Mouse (Mus musculus) MEL (cell line): ENCODE measurements around the gene Plin4. TPM values are rescaled to one million over a fixed set of nuclear protein-coding genes. Genes with fewer than 3 reads are reported as not detected.

Source experiments
- DNase-seq: peaks from one replicate; pipeline ENCODE4 v3.0.0; 2011; ENCODE audit warnings: low read depth, low spot score
- H3K27ac ChIP-seq: 2 replicates; pipeline ENCODE4 v1.5.1; 2012; ENCODE audit warnings: low read depth, mild to moderate bottlenecking, control low read depth, low read length, moderate library complexity; ENCODE audit not compliant: control insufficient read depth
- H3K27me3 ChIP-seq, 2 experiments: fragments of 150-350 bp in 1 of 2; sonication (generic) in 1 of 2; 2 replicates each; pipeline ENCODE4 v1.6.1; 2012; ENCODE audit warnings: low read length in 2 of 2, mild to moderate bottlenecking in 2 of 2, improper control_type of control experiment in 1 of 2, moderate library complexity in 1 of 2; ENCODE audit not compliant: insufficient read depth in 2 of 2, control insufficient read depth in 1 of 2
- H3K36me3 ChIP-seq, 2 experiments: 2 replicates each; pipeline ENCODE4 v1.6.1; 2012 to 2014; ENCODE audit warnings: low read length in 2 of 2, improper control_type of control experiment in 1 of 2, inconsistent platforms in 1 of 2, mild to moderate bottlenecking in 1 of 2; ENCODE audit not compliant: insufficient read depth in 2 of 2, control insufficient read depth in 1 of 2
- H3K4me1 ChIP-seq, 2 experiments: fragments of 150-350 bp in 1 of 2; sonication (generic) in 1 of 2; 2 replicates each; pipeline ENCODE4 v1.6.1; 2012; ENCODE audit warnings: low read length in 2 of 2, improper control_type of control experiment in 1 of 2, mild to moderate bottlenecking in 1 of 2; ENCODE audit not compliant: insufficient read depth in 2 of 2, control insufficient read depth in 1 of 2
- H3K4me3 ChIP-seq, 2 experiments: fragments of 150-350 bp in 1 of 2; sonication (generic) in 1 of 2; 2 replicates each; pipeline ENCODE4 v1.5.1; 2012; ENCODE audit warnings: low read depth in 2 of 2, low read length in 2 of 2, mild to moderate bottlenecking in 2 of 2, moderate library complexity in 2 of 2, control low read depth in 1 of 2, improper control_type of control experiment in 1 of 2; ENCODE audit not compliant: control insufficient read depth in 1 of 2, insufficient read depth in 1 of 2
- H3K79me2 ChIP-seq: 2 replicates; pipeline ENCODE4 v1.6.1; 2012; ENCODE audit warnings: mild to moderate bottlenecking, low read length, moderate library complexity; ENCODE audit not compliant: control insufficient read depth, poor library complexity, insufficient read depth
- H3K9ac ChIP-seq: 2 replicates; pipeline ENCODE4 v1.6.1; 2012; ENCODE audit warnings: low read depth, mild to moderate bottlenecking, control low read depth, low read length, moderate library complexity; ENCODE audit not compliant: control insufficient read depth, poor library complexity, severe bottlenecking
- H3K9me3 ChIP-seq: fragments of 150-350 bp; sonication (generic); replicated peaks from 2 replicates; pipeline ENCODE4 v1.6.1; 2012; ENCODE audit warnings: mild to moderate bottlenecking, low read length, improper control_type of control experiment, moderate library complexity; ENCODE audit not compliant: insufficient read depth
- BHLHE40 ChIP-seq: IDR thresholded peaks from 2 replicates; pipeline ENCODE4 v1.6.1; 2012; ENCODE audit warnings: low read depth, mild to moderate bottlenecking, inconsistent platforms, low read length, improper control_type of control experiment, borderline replicate concordance
- CHD2 ChIP-seq: IDR thresholded peaks from 2 replicates; pipeline ENCODE4 v1.6.1; 2011; ENCODE audit warnings: low read length, improper control_type of control experiment
- ETS1 ChIP-seq: IDR thresholded peaks from 2 replicates; pipeline ENCODE4 v1.6.1; 2012; ENCODE audit warnings: low read depth, mild to moderate bottlenecking, inconsistent platforms, low read length, improper control_type of control experiment, moderate library complexity
- GABPA ChIP-seq: IDR thresholded peaks from 2 replicates; pipeline ENCODE4 v1.6.1; 2012; ENCODE audit warnings: low read depth, mild to moderate bottlenecking, inconsistent platforms, low read length, improper control_type of control experiment, moderate library complexity
- GATA1 ChIP-seq: IDR thresholded peaks from 2 replicates; pipeline ENCODE4 v1.6.1; 2011; ENCODE audit warnings: low read depth, low read length, improper control_type of control experiment
- JUND ChIP-seq: IDR thresholded peaks from 2 replicates; pipeline ENCODE4 v1.6.1; 2011; ENCODE audit warnings: low read depth, mild to moderate bottlenecking, improper control_type of control experiment, low read length
- KAT2A ChIP-seq: conservative IDR thresholded peaks from 2 replicates; pipeline ENCODE4 v1.6.1; 2012; ENCODE audit warnings: low read depth, low read length, improper control_type of control experiment, inconsistent platforms
- MAFK ChIP-seq: IDR thresholded peaks from 2 replicates; pipeline ENCODE4 v1.6.1; 2011; ENCODE audit warnings: low read depth, mild to moderate bottlenecking, low read length, improper control_type of control experiment, borderline replicate concordance
- MAX ChIP-seq: IDR thresholded peaks from 2 replicates; pipeline ENCODE4 v1.6.1; 2011; ENCODE audit warnings: low read length, improper control_type of control experiment
- MXI1 ChIP-seq: IDR thresholded peaks from 2 replicates; pipeline ENCODE4 v1.6.1; 2011; ENCODE audit warnings: mild to moderate bottlenecking, low read depth, low read length, improper control_type of control experiment
- MYB ChIP-seq: IDR thresholded peaks from 2 replicates; pipeline ENCODE4 v1.6.1; 2011; ENCODE audit warnings: mild to moderate bottlenecking, low read depth, low read length, improper control_type of control experiment
- MYC ChIP-seq: IDR thresholded peaks from 2 replicates; pipeline ENCODE4 v1.6.1; 2011; ENCODE audit warnings: low read depth, mild to moderate bottlenecking, low read length, improper control_type of control experiment, moderate library complexity
- NELFE ChIP-seq: IDR thresholded peaks from 2 replicates; pipeline ENCODE4 v1.6.1; 2011; ENCODE audit warnings: low read depth, low read length, improper control_type of control experiment
- NRF1 ChIP-seq: IDR thresholded peaks from 2 replicates; pipeline ENCODE4 v1.6.1; 2014; ENCODE audit warnings: low read depth, mild to moderate bottlenecking, inconsistent platforms, low read length, improper control_type of control experiment, moderate library complexity; ENCODE audit not compliant: poor library complexity, insufficient read depth, severe bottlenecking
- POLR2A ChIP-seq, 2 experiments: IDR thresholded peaks; 2 replicates each; pipeline ENCODE4 v1.6.1; 2011 to 2012; ENCODE audit warnings: low read length in 2 of 2, mild to moderate bottlenecking in 2 of 2, control low read depth in 1 of 2, improper control_type of control experiment in 1 of 2, low read depth in 1 of 2, moderate library complexity in 1 of 2; ENCODE audit not compliant: control insufficient read depth in 1 of 2, insufficient read depth in 1 of 2, poor library complexity in 1 of 2
- POLR2AphosphoS2 ChIP-seq: IDR thresholded peaks from 2 replicates; pipeline ENCODE4 v1.6.1; 2011; ENCODE audit warnings: low read length, improper control_type of control experiment
- POLR2AphosphoS5 ChIP-seq: IDR thresholded peaks from 2 replicates; pipeline ENCODE4 v1.6.1; 2012; ENCODE audit warnings: low read depth, borderline replicate concordance, mild to moderate bottlenecking, inconsistent platforms, low read length, moderate library complexity, mixed read lengths
- SIN3A ChIP-seq: IDR thresholded peaks from 2 replicates; pipeline ENCODE4 v1.6.1; 2012; ENCODE audit warnings: low read length, improper control_type of control experiment, inconsistent platforms
- TAL1 ChIP-seq: IDR thresholded peaks from 2 replicates; pipeline ENCODE4 v1.6.1; 2012; ENCODE audit warnings: mild to moderate bottlenecking, inconsistent platforms, low read length, moderate library complexity, mixed read lengths
- TBP ChIP-seq: IDR thresholded peaks from 2 replicates; pipeline ENCODE4 v1.8.0; 2011; ENCODE audit warnings: low read depth, low read length, improper control_type of control experiment
- TCF12 ChIP-seq: IDR thresholded peaks from 2 replicates; pipeline ENCODE4 v1.6.1; 2014; ENCODE audit warnings: low read depth, mild to moderate bottlenecking, inconsistent platforms, low read length, improper control_type of control experiment, moderate library complexity
- ZKSCAN1 ChIP-seq: IDR thresholded peaks from 2 replicates; pipeline ENCODE4 v1.6.1; 2012; ENCODE audit warnings: low read depth, mild to moderate bottlenecking, inconsistent platforms, low read length, improper control_type of control experiment, moderate library complexity
- ZMIZ1 ChIP-seq: IDR thresholded peaks from 2 replicates; pipeline ENCODE4 v1.6.1; 2012; ENCODE audit warnings: low read depth, mild to moderate bottlenecking, inconsistent platforms, low read length, improper control_type of control experiment, moderate library complexity
- polyA plus RNA-seq, 2 experiments: library from polyadenylated mRNA; stranded (reverse) in 1 of 2; unstranded in 1 of 2; fragments of >175 nt in 1 of 2; fragments of >200 nt in 1 of 2; gene quantifications; 2 replicates each; pipeline versions ENCODE4 v1.2.1 to v1.2.4; 2012; ENCODE audit warnings: low replicate concordance in 2 of 2, low read depth in 1 of 2; ENCODE audit not compliant: insufficient read length in 2 of 2, insufficient read depth in 1 of 2, missing spikeins in 1 of 2
- total RNA-seq: library from RNA; depleted of rRNA; stranded (reverse); fragments of 300-350 nt; gene quantifications from 2 replicates; pipeline ENCODE4 v1.2.3, GENCODE M21; 2012

Plin4 gene
- total and polyA plus RNA-seq, 3 experiments: 0.07 to 0.08 TPM; not detected in 1

DNA sequence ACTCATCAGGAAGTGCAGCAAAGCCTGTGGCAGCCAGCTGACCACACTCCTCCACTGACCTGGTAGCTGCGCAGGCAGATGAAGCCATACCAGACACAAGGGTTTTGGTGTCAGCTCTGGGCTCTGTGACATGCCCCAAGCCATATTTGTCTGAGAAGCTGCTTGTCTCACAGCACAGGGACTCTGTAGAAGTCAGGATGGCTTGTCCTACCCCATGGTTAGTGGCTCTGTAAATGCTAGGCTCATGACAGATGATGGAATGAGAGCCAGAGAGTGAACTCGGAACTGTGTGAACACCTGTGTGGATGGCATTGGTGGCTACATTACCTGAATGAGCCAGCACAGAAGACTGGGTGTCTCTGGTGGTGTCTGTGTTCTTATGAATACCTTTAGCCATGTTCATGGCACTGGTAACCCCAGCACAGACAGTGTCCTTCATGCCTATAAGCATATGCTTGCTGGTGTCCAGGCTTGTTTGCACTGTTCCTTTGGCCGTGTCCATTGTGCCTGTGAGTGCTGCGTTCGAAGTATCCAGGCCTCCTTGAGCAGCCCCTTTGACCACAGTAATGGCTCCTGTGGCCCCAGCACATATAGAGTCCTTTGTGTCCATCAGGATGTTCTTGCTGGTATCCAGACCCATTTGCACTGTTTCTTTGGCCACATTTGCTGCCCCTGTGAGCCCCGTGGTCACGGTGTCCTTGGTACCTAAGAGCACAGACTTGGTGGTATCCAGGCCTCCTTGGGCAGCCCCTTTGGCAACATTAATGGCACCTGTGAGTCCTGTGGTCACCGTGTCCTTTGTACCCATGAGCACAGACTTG lies 5.9 kb downstream of the Plin4 start:
- DNase-seq: no peak
- Histone ChIP-seq H3K4me3 (no peak overlapping the region), H3K36me3 (no peaks in the 10 kb centered on the region; a peak in 1 of 4 replicates)

GRCm38 (mm10) chr17:56102927-56103326 lies 6.7 kb downstream of the Plin4 start:
- no peaks in the 10 kb centered on the region for H3K4me1 ChIP-seq
- no peak overlapping the region for H3K9ac ChIP-seq
- no peaks in the 10 kb centered on the region; a peak in 1 of 4 replicates for H3K36me3 ChIP-seq
- H3K9me3 ChIP-seq: no peaks in the 10 kb centered on the region
- no peaks in the 10 kb centered on the region for H3K79me2 ChIP-seq
- H3K4me3 ChIP-seq: no peak overlapping the region
- H3K27ac ChIP-seq: no peak overlapping the region
- no peak for DNase-seq
- TF ChIP-seq GABPA: no peak
- no peak for TF ChIP-seq SIN3A
- no peak for TF ChIP-seq MAX
- TF ChIP-seq POLR2A (IDR thresholded peaks at IDR 0.05; ENCODE audit: control insufficient read depth in 1 of 2, insufficient read depth in 1 of 2, low read depth in 1 of 2, low read length in 2 of 2, poor library complexity in 1 of 2): no peak
- no peak for TF ChIP-seq TBP
- no peak for TF ChIP-seq GATA1
- no peak for TF ChIP-seq ZKSCAN1
- no peak for TF ChIP-seq ETS1
- TF ChIP-seq ZMIZ1: no peak
- no peak for TF ChIP-seq NRF1
- TF ChIP-seq POLR2AphosphoS2: no peak
- no peak for TF ChIP-seq MYB
- no peak for TF ChIP-seq MXI1
- TF ChIP-seq MYC: no peak
- TF ChIP-seq MAFK: no peak
- no peak for TF ChIP-seq KAT2A
- no peak for TF ChIP-seq POLR2AphosphoS5
- no peak for TF ChIP-seq JUND
- TF ChIP-seq, all 39 proteins: peak for 0
- no peaks in the 10 kb centered on the region for H3K27me3 ChIP-seq

More for the DNA sequence above, 5.9 kb downstream of the Plin4 start:
- H3K9me3 ChIP-seq: no peaks in the 10 kb centered on the region
- no peaks in the 10 kb centered on the region for H3K27me3 ChIP-seq
- no peak overlapping the region for H3K27ac ChIP-seq
- H3K9ac ChIP-seq: no peak overlapping the region
- H3K79me2 ChIP-seq: no peaks in the 10 kb centered on the region
- H3K4me1 ChIP-seq: no peaks in the 10 kb centered on the region
- no peak for TF ChIP-seq CHD2
- no peak for TF ChIP-seq TCF12
- no peak for TF ChIP-seq BHLHE40
- TF ChIP-seq ETS1: no peak
- TF ChIP-seq TAL1: no peak
- TF ChIP-seq NRF1: no peak
- no peak for TF ChIP-seq MAX
- no peak for TF ChIP-seq POLR2AphosphoS2
- no peak for TF ChIP-seq MAFK
- no peak for TF ChIP-seq NELFE
- no peak for TF ChIP-seq ZMIZ1
